Mouse (Mus musculus) MEL (cell line): Measurements from ENCODE around the gene Zp3.

Experiments
- CHD1 ChIP-seq: IDR thresholded peaks from 2 replicates; pipeline ENCODE4 v1.6.1; 2012; ENCODE audit warnings: low read depth, mild to moderate bottlenecking, inconsistent platforms, low read length, improper control_type of control experiment
- CTCF ChIP-seq, 3 experiments: IDR thresholded peaks in 2 of 3; conservative IDR thresholded peaks in 1 of 3; 2 replicates each; pipeline ENCODE4 v1.5.1; 2011 to 2012; ENCODE audit warnings: low read length in 3 of 3, low read depth in 2 of 3, mild to moderate bottlenecking in 2 of 3, improper control_type of control experiment in 1 of 3, inconsistent platforms in 1 of 3, mixed read lengths in 1 of 3, moderate library complexity in 1 of 3; ENCODE audit not compliant: control insufficient read depth in 1 of 3, insufficient read depth in 1 of 3, poor library complexity in 1 of 3, severe bottlenecking in 1 of 3
- ELF1 ChIP-seq: IDR thresholded peaks from 2 replicates; pipeline ENCODE4 v1.6.1; 2014; ENCODE audit warnings: low read depth, mild to moderate bottlenecking, inconsistent platforms, low read length, improper control_type of control experiment, moderate library complexity
- EP300 ChIP-seq, 2 experiments: IDR thresholded peaks; 2 replicates each; pipeline ENCODE4 v1.6.1; 2011; ENCODE audit warnings: improper control_type of control experiment in 2 of 2, low read length in 2 of 2, low read depth in 1 of 2, mild to moderate bottlenecking in 1 of 2
- GATA1 ChIP-seq: IDR thresholded peaks from 2 replicates; pipeline ENCODE4 v1.6.1; 2011; ENCODE audit warnings: low read depth, low read length, improper control_type of control experiment
- KAT2A ChIP-seq: conservative IDR thresholded peaks from 2 replicates; pipeline ENCODE4 v1.6.1; 2012; ENCODE audit warnings: low read depth, low read length, improper control_type of control experiment, inconsistent platforms
- MXI1 ChIP-seq: IDR thresholded peaks from 2 replicates; pipeline ENCODE4 v1.6.1; 2011; ENCODE audit warnings: mild to moderate bottlenecking, low read depth, low read length, improper control_type of control experiment
- NELFE ChIP-seq: IDR thresholded peaks from 2 replicates; pipeline ENCODE4 v1.6.1; 2011; ENCODE audit warnings: low read depth, low read length, improper control_type of control experiment
- NRF1 ChIP-seq: IDR thresholded peaks from 2 replicates; pipeline ENCODE4 v1.6.1; 2014; ENCODE audit warnings: low read depth, mild to moderate bottlenecking, inconsistent platforms, low read length, improper control_type of control experiment, moderate library complexity; ENCODE audit not compliant: poor library complexity, insufficient read depth, severe bottlenecking
- POLR2AphosphoS5 ChIP-seq: IDR thresholded peaks from 2 replicates; pipeline ENCODE4 v1.6.1; 2012; ENCODE audit warnings: low read depth, borderline replicate concordance, mild to moderate bottlenecking, inconsistent platforms, low read length, moderate library complexity, mixed read lengths
- USF1 ChIP-seq: IDR thresholded peaks from 2 replicates; pipeline ENCODE4 v1.6.1; 2014; ENCODE audit warnings: low read depth, mild to moderate bottlenecking, inconsistent platforms, low read length, improper control_type of control experiment, moderate library complexity
- ZKSCAN1 ChIP-seq: IDR thresholded peaks from 2 replicates; pipeline ENCODE4 v1.6.1; 2012; ENCODE audit warnings: low read depth, mild to moderate bottlenecking, inconsistent platforms, low read length, improper control_type of control experiment, moderate library complexity
- ZNF384 ChIP-seq: IDR thresholded peaks from 2 replicates; pipeline ENCODE4 v1.6.1; 2012; ENCODE audit warnings: low read depth, mild to moderate bottlenecking, inconsistent platforms, low read length, improper control_type of control experiment

DNA sequence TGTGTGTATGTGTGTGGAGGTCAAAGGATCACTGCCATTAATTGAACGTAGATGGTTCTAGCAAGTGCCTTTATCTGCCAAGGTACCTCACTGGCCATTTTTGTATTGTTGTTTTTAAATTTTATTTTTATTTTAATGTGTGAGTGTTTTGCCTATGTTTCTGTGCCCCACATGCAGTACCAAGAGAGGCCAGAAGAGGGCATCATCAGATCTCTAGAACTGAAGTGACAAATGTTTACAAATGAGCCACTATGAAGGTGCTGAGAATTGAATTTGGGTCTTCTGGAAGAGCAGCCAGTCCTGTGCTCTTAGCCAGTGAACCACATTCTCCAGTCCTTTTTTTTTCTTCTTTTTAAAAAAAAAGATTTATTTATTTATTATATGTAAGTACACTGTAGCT lies 11.1 kb upstream of the Zp3 start:
- TF ChIP-seq NRF1: no peak
- no peak for TF ChIP-seq EP300 (IDR thresholded peaks at IDR 0.05; ENCODE audit: low read depth in 1 of 2, low read length in 2 of 2)
- peak; percentile 47 to 88 (median 83); a peak in 5 of 6 replicates for TF ChIP-seq CTCF (IDR thresholded peaks at IDR 0.05 in 2 of 3, conservative IDR thresholded peaks at IDR 0.05 in 1 of 3; ENCODE audit: control insufficient read depth in 1 of 3, insufficient read depth in 1 of 3, low read depth in 2 of 3, low read length in 3 of 3, poor library complexity in 1 of 3, severe bottlenecking in 1 of 3)
- no peak for TF ChIP-seq NELFE
- no peak for TF ChIP-seq GATA1
- TF ChIP-seq ZNF384: peak; percentile 25; the same call in 1 of the 2 replicates
- no peak for TF ChIP-seq POLR2AphosphoS5
- TF ChIP-seq ELF1: no peak
- TF ChIP-seq ZKSCAN1: no peak
- no peak for TF ChIP-seq USF1
- TF ChIP-seq CHD1: no peak
- TF ChIP-seq MXI1: no peak
- TF ChIP-seq KAT2A: no peak
